Mouse (Mus musculus): ENCODE results near the gene Gm20388. TPM values are rescaled to one million over a fixed set of nuclear protein-coding genes. Genes with fewer than 3 reads are reported as not detected.
A peak's percentile ranks its signal among the peaks of the same experiment; 100 is the strongest.

Gene Gm20388
- total RNA-seq, 2 experiments from 2014 or later: 1.3 to 8.5 TPM

- no peak for DNase-seq (ENCODE audit: low spot score in 2 of 2)
Measured at GRCm38 (mm10) chr8:122362271-122362670, 2451.6 kb downstream of the Gm20388 start.

- no peak for DNase-seq (ENCODE audit: low spot score in 2 of 2)
Measured at GRCm38 (mm10) chr8:122362967-122363366, 2452.3 kb downstream of the Gm20388 start.

GRCm38 (mm10) chr8:122368494-122368893, 2457.9 kb downstream of the Gm20388 start:
- no peak for DNase-seq (ENCODE audit: low spot score in 2 of 2)

- peak; percentile 52 to 62 for DNase-seq (ENCODE audit: low spot score in 2 of 2)
Measured at GRCm38 (mm10) chr8:122369665-122370064, 2459.0 kb downstream of the Gm20388 start.

GRCm38 (mm10) chr8:122371706-122372105, 2461.1 kb downstream of the Gm20388 start:
- no peak for DNase-seq (ENCODE audit: low spot score in 2 of 2)

GRCm38 (mm10) chr8:122375320-122375719, 2464.7 kb downstream of the Gm20388 start:
- no peak for DNase-seq (ENCODE audit: low spot score in 2 of 2)

- no peak for DNase-seq (ENCODE audit: low spot score in 2 of 2)
Measured at GRCm38 (mm10) chr8:122375751-122376364, 2465.2 kb downstream of the Gm20388 start.

- DNase-seq (ENCODE audit: low spot score in 2 of 2): peak; percentile 99 to 100
Measured at GRCm38 (mm10) chr8:122376365-122377231, 2466.0 kb downstream of the Gm20388 start, which contains the start of gene Zc3h18. Gene Zc3h18 (plus strand): TSS chr8:122376609.

- no peak for DNase-seq (ENCODE audit: low spot score in 2 of 2)
Measured at GRCm38 (mm10) chr8:122383039-122383438, 2472.4 kb downstream of the Gm20388 start.

GRCm38 (mm10) chr8:122389357-122389756, 2478.7 kb downstream of the Gm20388 start:
- no peak for DNase-seq (ENCODE audit: low spot score in 2 of 2)

GRCm38 (mm10) chr8:122390758-122391157, 2480.1 kb downstream of the Gm20388 start:
- DNase-seq (ENCODE audit: low spot score in 2 of 2): no peak

- no peak for DNase-seq (ENCODE audit: low spot score in 2 of 2)
Measured at GRCm38 (mm10) chr8:122393717-122394116, 2483.1 kb downstream of the Gm20388 start.

- DNase-seq (ENCODE audit: low spot score in 2 of 2): no peak
Measured at GRCm38 (mm10) chr8:122395291-122395690, 2484.7 kb downstream of the Gm20388 start.

GRCm38 (mm10) chr8:122398186-122398585, 2487.5 kb downstream of the Gm20388 start:
- DNase-seq (ENCODE audit: low spot score in 2 of 2): no peak

- no peak for DNase-seq (ENCODE audit: low spot score in 2 of 2)
Measured at GRCm38 (mm10) chr8:122405146-122405805, 2494.6 kb downstream of the Gm20388 start.

GRCm38 (mm10) chr8:122407678-122408077, 2497.0 kb downstream of the Gm20388 start:
- no peak for DNase-seq (ENCODE audit: low spot score in 2 of 2)

GRCm38 (mm10) chr8:122414311-122414710, 2503.7 kb downstream of the Gm20388 start:
- DNase-seq (ENCODE audit: low spot score in 2 of 2): no peak

- no peak for DNase-seq (ENCODE audit: low spot score in 2 of 2)
Measured at GRCm38 (mm10) chr8:122415554-122415953, 2504.9 kb downstream of the Gm20388 start.

- no peak for DNase-seq (ENCODE audit: low spot score in 2 of 2)
Measured at GRCm38 (mm10) chr8:122419881-122420555, 2509.4 kb downstream of the Gm20388 start.

- DNase-seq (ENCODE audit: low spot score in 2 of 2): no peak
Measured at GRCm38 (mm10) chr8:122421376-122422070, 2510.9 kb downstream of the Gm20388 start, which contains the start of gene Il17c. Gene Il17c (plus strand): TSS chr8:122422020.

Measured in adrenal gland, adult 18-20 months (tissue).